Mouse (Mus musculus): ENCODE measurements around the gene Nr6a1.

Nr6a1 gene

GRCm38 (mm10) chr2:38688791-38689520 lies 238.5 kb downstream of the Nr6a1 start:
- in situ Hi-C loops (cut with MboI, MseI): no loop called here

GRCm38 (mm10) chr2:38685746-38686145 lies 241.7 kb downstream of the Nr6a1 start:
- in situ Hi-C loops (cut with MboI, MseI): no loop called here

- in situ Hi-C loops (cut with MboI, MseI): no loop called here
These were observed 244.4 kb downstream of the Nr6a1 start for GRCm38 (mm10) chr2:38683083-38683482.

GRCm38 (mm10) chr2:38682209-38682608 lies 245.3 kb downstream of the Nr6a1 start:
- in situ Hi-C loops (cut with MboI, MseI): no loop called here

- in situ Hi-C loops (cut with MboI, MseI): no loop called here
These were observed 248.5 kb downstream of the Nr6a1 start for GRCm38 (mm10) chr2:38678947-38679346.

GRCm38 (mm10) chr2:38675366-38675969 lies 252.0 kb downstream of the Nr6a1 start:
- in situ Hi-C loops (cut with MboI, MseI): no loop called here
